Mouse (Mus musculus): ENCODE data around the gene AC140267.1. TPM values are rescaled to one million over a fixed set of nuclear protein-coding genes. Genes with fewer than 3 reads are reported as not detected.

Gene AC140267.1
- polyA plus RNA-seq, 1 experiment from 2014 or later, result not detected

DNA sequence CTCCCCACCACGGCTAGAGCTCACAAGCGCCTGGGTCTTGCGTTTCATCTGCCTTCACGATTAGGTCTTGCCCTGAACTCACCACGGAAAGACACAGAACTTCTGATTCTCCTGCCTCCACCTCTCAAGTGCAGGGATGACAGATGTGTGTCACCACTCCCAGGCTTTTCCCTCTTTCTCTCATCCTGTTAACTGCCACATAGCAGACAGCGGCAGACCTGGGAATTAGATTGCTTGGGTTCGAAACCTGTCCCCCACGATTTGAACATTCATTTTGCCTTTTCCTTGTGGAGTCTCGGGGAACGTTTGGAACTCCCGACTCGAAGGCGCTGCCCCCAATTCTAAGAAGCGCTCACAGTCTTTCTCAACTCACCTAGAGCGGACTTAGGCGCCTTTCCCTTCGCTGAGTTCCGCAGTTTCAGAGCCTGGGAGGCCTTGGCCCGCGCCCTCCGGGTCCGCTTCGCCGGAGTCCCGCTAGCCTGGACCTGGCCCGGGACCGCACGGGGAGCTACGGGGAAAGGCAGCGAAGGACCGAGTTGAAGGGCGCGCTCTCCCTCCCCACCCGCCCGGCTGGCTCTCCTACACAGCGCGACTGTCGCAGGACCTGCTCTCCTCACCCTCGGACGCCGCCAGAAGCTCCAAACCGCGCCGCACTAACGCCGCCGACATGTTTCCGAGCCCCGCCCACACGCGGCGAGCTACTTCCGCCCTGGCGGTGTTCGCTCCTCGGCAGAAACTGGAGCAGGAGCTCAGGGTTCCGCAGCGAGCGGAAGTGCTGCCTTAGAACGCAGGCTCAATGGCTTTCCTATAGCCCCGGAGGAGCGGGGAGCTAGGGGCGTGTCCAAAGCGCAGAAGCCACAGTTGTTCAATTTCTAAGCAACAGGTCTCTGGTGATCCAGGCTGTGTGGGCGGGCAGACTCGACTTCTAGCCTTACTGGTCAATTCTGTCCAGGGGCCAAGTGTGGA, 28.3 kb downstream of the AC140267.1 start, which contains the start of gene Rps19bp1:
Rps19bp1 (minus strand) TSS at position 706 of the 966 bp plus-strand sequence.
- Histone ChIP-seq H3K36me3 (ENCODE audit: insufficient read depth, low read length) (no peaks in the 10 kb centered on the region), H3K27me3 (replicated peaks; ENCODE audit: insufficient read depth, low read length) (no peaks in the 10 kb centered on the region), H3K9ac (replicated peaks; ENCODE audit: low read depth) (peak within 1 kb of the TSS; percentile 76), H3K9me3 (ENCODE audit: low read length) (no peaks in the 10 kb centered on the region), H3K4me2 (replicated peaks; ENCODE audit: low read depth, low read length) (peak within 1 kb of the TSS; percentile 82), H3K27ac (ENCODE audit: low read length) (peak within 1 kb of the TSS; percentile 73), H3K4me3 (ENCODE audit: low read depth, low read length) (peak within 1 kb of the TSS; percentile 82), H3K4me1 (ENCODE audit: insufficient read depth, low read depth, low read length) (no peaks in the 10 kb centered on the region)
- TF ChIP-seq EP300 (IDR thresholded peaks at IDR 0.05), result no peak
- peak; percentile 96 for DNase-seq (ENCODE audit: low spot score)
- 3% methylated on average over 66 of the region's 66 CpGs for WGBS
- ATAC-seq, result peak; percentile 96

DNA sequence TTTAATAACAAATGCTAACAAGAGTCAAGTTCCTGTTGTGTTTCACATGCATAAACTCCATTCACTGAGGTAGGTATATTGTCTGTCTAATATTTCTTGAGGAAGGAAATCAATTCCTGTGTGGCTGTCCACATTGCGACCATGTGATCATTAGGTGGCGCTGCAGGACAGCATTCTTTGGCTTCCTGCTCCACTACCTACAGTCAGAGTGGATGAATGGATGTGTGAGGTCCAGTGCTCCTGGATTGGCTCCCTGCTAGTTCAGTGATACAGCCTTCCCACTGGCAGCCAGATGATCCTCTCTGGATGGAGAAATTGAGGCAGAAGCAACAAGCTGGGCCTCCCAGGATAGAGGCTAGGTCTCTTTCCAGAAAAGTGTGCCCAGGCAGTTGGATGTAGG, 30.6 kb downstream of the AC140267.1 start:
- Histone ChIP-seq H3K4me2 (replicated peaks; ENCODE audit: low read depth, low read length) (no peak overlapping the region), H3K27ac (ENCODE audit: low read length) (no peak overlapping the region), H3K27me3 (replicated peaks; ENCODE audit: insufficient read depth, low read length) (no peaks in the 10 kb centered on the region), H3K4me3 (ENCODE audit: low read depth, low read length) (no peak overlapping the region), H3K9me3 (ENCODE audit: low read length) (no peaks in the 10 kb centered on the region), H3K4me1 (ENCODE audit: insufficient read depth, low read depth, low read length) (no peaks in the 10 kb centered on the region), H3K36me3 (ENCODE audit: insufficient read depth, low read length) (no peaks in the 10 kb centered on the region), H3K9ac (replicated peaks; ENCODE audit: low read depth) (no peak overlapping the region)
- TF ChIP-seq CTCF (IDR thresholded peaks at IDR 0.05) (peak; percentile 93), EP300 (IDR thresholded peaks at IDR 0.05) (no peak)
- ATAC-seq (peak; percentile 36), DNase-seq (ENCODE audit: low spot score) (peak; percentile 84)
- 2% methylated on average over 2 of the region's 2 CpGs for WGBS

- Histone ChIP-seq H3K9me3 (ENCODE audit: low read length) (no peaks in the 10 kb centered on the region), H3K4me3 (ENCODE audit: low read depth, low read length) (no peak overlapping the region), H3K4me2 (replicated peaks; ENCODE audit: low read depth, low read length) (no peak overlapping the region), H3K36me3 (ENCODE audit: insufficient read depth, low read length) (no peaks in the 10 kb centered on the region), H3K27me3 (replicated peaks; ENCODE audit: insufficient read depth, low read length) (no peaks in the 10 kb centered on the region), H3K9ac (replicated peaks; ENCODE audit: low read depth) (no peak overlapping the region), H3K4me1 (ENCODE audit: insufficient read depth, low read depth, low read length) (no peaks in the 10 kb centered on the region), H3K27ac (ENCODE audit: low read length) (no peak overlapping the region)
- 80% methylated on average over 3 of the region's 3 CpGs for WGBS
- DNase-seq (ENCODE audit: low spot score) (no peak), ATAC-seq (no peak)
- TF ChIP-seq EP300 (IDR thresholded peaks at IDR 0.05) (no peak), CTCF (IDR thresholded peaks at IDR 0.05) (no peak)
These were observed 36.3 kb downstream of the AC140267.1 start for GRCm38 (mm10) chr15:80271858-80272396.

DNA sequence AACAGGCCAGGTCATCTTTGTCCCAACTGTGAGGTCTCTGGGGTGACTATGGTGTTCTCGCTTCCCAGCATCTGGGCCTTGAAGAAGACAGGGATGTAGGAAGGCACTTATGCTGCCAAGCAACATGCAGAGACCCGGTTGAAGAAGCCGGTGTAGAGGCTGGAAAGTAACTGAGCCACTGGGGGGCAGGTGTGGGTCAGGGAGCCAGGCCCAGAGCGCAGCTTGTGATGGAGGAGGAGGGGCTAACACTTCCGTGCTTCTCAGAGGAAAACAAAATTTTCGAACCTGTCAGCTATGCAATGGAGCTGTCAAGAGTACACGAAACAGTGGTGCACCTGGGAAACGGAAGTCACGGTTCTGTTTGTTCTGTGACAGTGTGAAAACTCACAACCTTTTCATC, 41.5 kb downstream of the AC140267.1 start:
- no peaks in the 10 kb centered on the region for H3K4me1 ChIP-seq (ENCODE audit: insufficient read depth, low read depth, low read length)
- TF ChIP-seq CTCF (IDR thresholded peaks at IDR 0.05) (no peak), EP300 (IDR thresholded peaks at IDR 0.05) (no peak)
- ATAC-seq, result no peak
- H3K27me3 ChIP-seq (replicated peaks; ENCODE audit: insufficient read depth, low read length), result no peaks in the 10 kb centered on the region
- no peaks in the 10 kb centered on the region for H3K36me3 ChIP-seq (ENCODE audit: insufficient read depth, low read length)
- no peak overlapping the region for H3K4me2 ChIP-seq (replicated peaks; ENCODE audit: low read depth, low read length)
- DNase-seq (ENCODE audit: low spot score), result no peak
- H3K27ac ChIP-seq (ENCODE audit: low read length), result no peak overlapping the region
- no peak overlapping the region for H3K4me3 ChIP-seq (ENCODE audit: low read depth, low read length)
- no peak overlapping the region for H3K9ac ChIP-seq (replicated peaks; ENCODE audit: low read depth)
- H3K9me3 ChIP-seq (ENCODE audit: low read length), result no peaks in the 10 kb centered on the region
- 46% methylated on average over 9 of the region's 9 CpGs for WGBS

GRCm38 (mm10) chr15:80277625-80278024, 42.0 kb downstream of the AC140267.1 start:
- TF ChIP-seq CTCF (IDR thresholded peaks at IDR 0.05), result no peak
- TF ChIP-seq EP300 (IDR thresholded peaks at IDR 0.05), result no peak
- H3K9ac ChIP-seq (replicated peaks; ENCODE audit: low read depth), result no peak overlapping the region
- no peaks in the 10 kb centered on the region for H3K9me3 ChIP-seq (ENCODE audit: low read length)
- no peak overlapping the region for H3K4me2 ChIP-seq (replicated peaks; ENCODE audit: low read depth, low read length)
- H3K27me3 ChIP-seq (replicated peaks; ENCODE audit: insufficient read depth, low read length), result no peaks in the 10 kb centered on the region
- no peak overlapping the region for H3K27ac ChIP-seq (ENCODE audit: low read length)
- H3K4me1 ChIP-seq (ENCODE audit: insufficient read depth, low read depth, low read length), result no peaks in the 10 kb centered on the region
- DNase-seq (ENCODE audit: low spot score) (peak; percentile 68), ATAC-seq (no peak)
- H3K36me3 ChIP-seq (ENCODE audit: insufficient read depth, low read length), result no peaks in the 10 kb centered on the region
- 2% methylated on average over 6 of the region's 6 CpGs for WGBS
- no peak overlapping the region for H3K4me3 ChIP-seq (ENCODE audit: low read depth, low read length)

GRCm38 (mm10) chr15:80278121-80278759, 42.6 kb downstream of the AC140267.1 start:
- Histone ChIP-seq H3K27me3 (replicated peaks; ENCODE audit: insufficient read depth, low read length) (no peaks in the 10 kb centered on the region), H3K9ac (replicated peaks; ENCODE audit: low read depth) (no peak overlapping the region), H3K9me3 (ENCODE audit: low read length) (no peaks in the 10 kb centered on the region), H3K4me2 (replicated peaks; ENCODE audit: low read depth, low read length) (no peak overlapping the region), H3K36me3 (ENCODE audit: insufficient read depth, low read length) (no peaks in the 10 kb centered on the region), H3K4me3 (ENCODE audit: low read depth, low read length) (no peak overlapping the region), H3K4me1 (ENCODE audit: insufficient read depth, low read depth, low read length) (no peaks in the 10 kb centered on the region), H3K27ac (ENCODE audit: low read length) (no peak overlapping the region)
- ATAC-seq (no peak), DNase-seq (ENCODE audit: low spot score) (no peak)
- 48% methylated on average over 5 of the region's 5 CpGs for WGBS
- no peak for TF ChIP-seq EP300 (IDR thresholded peaks at IDR 0.05)
- TF ChIP-seq CTCF (IDR thresholded peaks at IDR 0.05), result no peak

Data from lung, postnatal 0 days (tissue).